Mouse (Mus musculus) neural tube, embryonic 11.5 days (tissue): ENCODE measurements around the gene Tmem120b. TPM values are rescaled to one million over a fixed set of nuclear protein-coding genes. Genes with fewer than 3 reads are reported as not detected.

Source experiments
- ATAC-seq: fragments of 200-750 bp; cut with Nextera tagmentation; 2 replicates; pipeline ENCODE4 v1.8.0; 2017; ENCODE audit warnings: moderate number of reproducible peaks, mild to moderate bottlenecking, moderate TSS enrichment, moderate library complexity; ENCODE audit not compliant: insufficient read depth, low FRiP score, low TSS enrichment
- DNase-seq: peaks from one replicate; pipeline ENCODE4 v3.0.0-alpha.2; 2015; ENCODE audit warnings: low spot score
- H3K27ac ChIP-seq: fragments of 300-500 bp; sonication (generic); 2 replicates; pipeline ENCODE4 v1.5.1; 2014; ENCODE audit warnings: low read depth, mild to moderate bottlenecking, low read length
- H3K27me3 ChIP-seq: fragments of 300-500 bp; sonication (generic); 2 replicates; pipeline ENCODE4 v1.6.1; 2014; ENCODE audit warnings: mild to moderate bottlenecking, low read length, mixed read lengths; ENCODE audit not compliant: control insufficient read depth, insufficient read depth
- H3K36me3 ChIP-seq: fragments of 300-500 bp; sonication (generic); 2 replicates; pipeline ENCODE4 v1.6.1; 2014; ENCODE audit warnings: mild to moderate bottlenecking, low read length, moderate library complexity, mixed read lengths; ENCODE audit not compliant: control insufficient read depth, insufficient read depth
- H3K4me1 ChIP-seq: fragments of 300-500 bp; sonication (generic); 2 replicates; pipeline ENCODE4 v1.6.1; 2014; ENCODE audit warnings: low read length, mixed read lengths; ENCODE audit not compliant: control insufficient read depth, insufficient read depth
- H3K4me2 ChIP-seq: fragments of 300-500 bp; sonication (generic); 2 replicates; pipeline ENCODE4 v1.6.1; 2014; ENCODE audit warnings: low read depth, mild to moderate bottlenecking, moderate library complexity
- H3K4me3 ChIP-seq: fragments of 300-500 bp; sonication (generic); 2 replicates; pipeline ENCODE4 v1.5.1; 2014; ENCODE audit warnings: low read depth, low read length
- H3K9ac ChIP-seq: fragments of 300-500 bp; sonication (generic); 2 replicates; pipeline ENCODE4 v1.6.1; 2014; ENCODE audit warnings: mild to moderate bottlenecking, low read length
- H3K9me3 ChIP-seq: fragments of 300-500 bp; sonication (generic); 2 replicates; pipeline ENCODE4 v1.6.1; 2016; ENCODE audit warnings: low read length; ENCODE audit not compliant: control insufficient read depth
- WGBS: fragments of 180-500 bp; shearing (Covaris S2); extraction: QIAGEN DNeasy Blood & Tissue Kit; methylation state at CpG from one replicate; pipeline ENCODE4 v1.1.7; 2014; 5-methylcytosine and 5-hydroxymethylcytosine counted together
- polyA plus RNA-seq: library from polyadenylated mRNA; unstranded; fragments of >200 nt; fragmentation: Nextera tagmentation; extraction: Ambion mirVana; gene quantifications from 2 replicates; pipeline ENCODE4 v1.2.1, GENCODE M21; 2014

Tmem120b gene
- polyA plus RNA-seq, 1 experiment from 2014 or later, result 9.9 TPM

DNA sequence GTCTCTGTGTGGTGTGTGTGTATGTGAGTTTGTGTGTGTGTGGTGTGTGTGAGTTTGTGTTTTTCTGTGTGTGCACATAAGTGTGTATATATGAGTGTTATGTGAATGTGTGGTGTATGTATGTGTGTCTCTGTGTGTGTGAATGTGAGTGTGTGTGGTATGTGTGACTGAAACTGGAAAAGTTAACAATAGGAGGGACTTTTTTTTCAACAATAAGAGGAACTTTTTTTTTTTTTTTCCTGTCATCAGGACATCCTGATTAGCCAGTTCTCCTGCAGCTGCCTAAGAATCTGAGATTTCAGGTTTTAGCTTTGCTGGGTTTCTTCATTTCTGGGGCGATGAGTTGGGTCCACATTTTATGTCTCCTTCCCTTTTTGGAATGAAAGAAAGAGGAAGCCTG, 11.4 kb downstream of the Tmem120b start:
- H3K9me3 ChIP-seq, result no peaks in the 10 kb centered on the region
- DNase-seq (no peak), ATAC-seq (no peak)
- H3K27ac ChIP-seq, result no peak overlapping the region
- no peak overlapping the region for H3K9ac ChIP-seq
- H3K4me3 ChIP-seq, result no peak overlapping the region
- H3K36me3 ChIP-seq, result no peaks in the 10 kb centered on the region
- peaks cover 11% of the 10 kb centered on the region; the same call in 1 of the 2 replicates for H3K4me1 ChIP-seq
- 76% methylated on average over 1 of the region's 1 CpGs for WGBS
- H3K27me3 ChIP-seq, result no peaks in the 10 kb centered on the region
- H3K4me2 ChIP-seq, result no peak overlapping the region

DNA sequence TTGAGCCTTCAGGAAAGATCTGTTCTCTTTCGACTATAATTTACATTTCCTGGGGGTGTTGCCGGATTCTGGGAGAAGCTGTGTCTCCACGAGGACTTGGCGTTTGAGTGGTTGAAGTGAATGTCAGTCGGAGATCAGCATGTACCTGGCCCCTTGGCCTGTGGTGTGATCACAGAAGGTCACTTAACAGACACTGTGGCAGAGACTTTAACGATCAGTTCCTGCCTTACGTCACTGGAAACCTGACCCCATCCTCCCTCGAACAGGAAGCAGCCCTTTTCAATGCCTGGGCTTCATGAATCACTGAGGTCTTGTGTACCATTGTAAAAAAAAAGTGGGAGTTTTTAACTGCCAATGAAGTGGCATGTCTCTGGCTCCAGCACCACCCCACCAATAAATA, 11.8 kb downstream of the Tmem120b start:
- Histone ChIP-seq H3K9ac (no peak overlapping the region), H3K9me3 (no peaks in the 10 kb centered on the region), H3K4me2 (no peak overlapping the region), H3K36me3 (no peaks in the 10 kb centered on the region; the same call in 1 of the 2 replicates), H3K27me3 (no peaks in the 10 kb centered on the region), H3K4me3 (no peak overlapping the region), H3K4me1 (peaks cover 11% of the 10 kb centered on the region; the same call in 1 of the 2 replicates), H3K27ac (no peak overlapping the region)
- no peak for ATAC-seq
- DNase-seq, result no peak
- WGBS, result 85% methylated on average over 8 of the region's 8 CpGs

DNA sequence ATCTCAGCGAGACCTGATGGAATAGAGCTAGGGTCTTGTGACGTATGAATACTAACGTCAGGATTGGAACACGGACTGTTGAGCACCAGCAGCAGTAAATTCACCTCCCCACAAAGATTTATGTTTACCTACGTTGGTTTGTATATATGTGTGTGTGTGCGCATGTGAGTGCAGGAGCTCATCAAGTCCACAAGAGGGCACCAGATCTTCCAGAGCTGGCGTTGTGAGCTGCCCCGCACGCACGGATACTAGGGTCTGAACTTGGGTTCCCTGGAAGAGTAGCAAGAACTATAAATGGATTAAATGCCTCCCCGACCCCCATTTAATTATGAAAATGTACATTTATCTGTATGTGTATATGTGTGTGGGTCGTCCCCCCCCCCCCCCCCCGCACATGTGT, 12.3 kb downstream of the Tmem120b start:
- H3K36me3 ChIP-seq, result no peaks in the 10 kb centered on the region; the same call in 1 of the 2 replicates
- WGBS, result 93% methylated on average over 13 of the region's 13 CpGs
- no peak overlapping the region for H3K4me2 ChIP-seq
- no peaks in the 10 kb centered on the region for H3K27me3 ChIP-seq
- no peak overlapping the region for H3K27ac ChIP-seq
- H3K9me3 ChIP-seq, result no peaks in the 10 kb centered on the region
- peaks cover 11% of the 10 kb centered on the region; the same call in 1 of the 2 replicates for H3K4me1 ChIP-seq
- DNase-seq (no peak), ATAC-seq (no peak)
- no peak overlapping the region for H3K9ac ChIP-seq
- no peak overlapping the region for H3K4me3 ChIP-seq

DNA sequence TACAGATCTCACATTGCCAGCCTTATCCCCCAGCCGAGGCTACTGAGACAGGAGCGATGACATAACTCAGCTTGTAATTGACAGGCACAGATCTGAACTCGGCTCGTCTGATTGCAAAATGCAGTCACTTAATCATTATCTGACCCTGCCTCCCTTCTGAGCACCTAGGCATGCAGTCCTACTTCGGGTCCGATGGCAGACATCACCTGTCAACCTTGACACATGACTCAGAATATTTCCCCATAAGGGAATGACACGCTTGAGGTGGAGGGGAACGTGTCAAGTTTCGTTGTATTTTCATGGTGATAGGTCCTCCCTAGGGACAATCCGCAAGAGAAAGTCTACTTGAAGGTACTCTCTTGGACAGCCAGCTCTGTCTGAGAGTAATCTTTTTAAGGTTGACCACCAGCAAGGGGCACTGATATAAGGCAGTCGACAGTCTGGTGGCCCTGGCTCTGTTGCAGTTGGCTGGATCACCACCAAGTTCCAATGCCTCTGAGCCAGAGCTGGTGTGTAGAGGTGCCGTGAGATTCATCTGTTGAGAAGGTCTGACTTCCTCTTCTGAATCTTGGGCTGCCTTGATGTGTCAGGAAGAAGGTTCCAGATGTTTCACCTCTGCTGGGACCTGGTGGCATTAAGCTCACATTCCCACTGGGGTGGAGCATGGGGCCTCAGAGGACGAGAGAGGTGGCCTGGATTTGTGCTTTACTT, 15.3 kb downstream of the Tmem120b start:
- ATAC-seq (no peak), DNase-seq (no peak)
- Histone ChIP-seq H3K4me2 (no peak overlapping the region), H3K27ac (no peak overlapping the region), H3K4me1 (no peaks in the 10 kb centered on the region), H3K27me3 (no peaks in the 10 kb centered on the region), H3K9ac (no peak overlapping the region), H3K36me3 (no peaks in the 10 kb centered on the region; the same call in 1 of the 2 replicates), H3K9me3 (no peaks in the 10 kb centered on the region), H3K4me3 (no peak overlapping the region)
- WGBS, result 73% methylated on average over 13 of the region's 13 CpGs

DNA sequence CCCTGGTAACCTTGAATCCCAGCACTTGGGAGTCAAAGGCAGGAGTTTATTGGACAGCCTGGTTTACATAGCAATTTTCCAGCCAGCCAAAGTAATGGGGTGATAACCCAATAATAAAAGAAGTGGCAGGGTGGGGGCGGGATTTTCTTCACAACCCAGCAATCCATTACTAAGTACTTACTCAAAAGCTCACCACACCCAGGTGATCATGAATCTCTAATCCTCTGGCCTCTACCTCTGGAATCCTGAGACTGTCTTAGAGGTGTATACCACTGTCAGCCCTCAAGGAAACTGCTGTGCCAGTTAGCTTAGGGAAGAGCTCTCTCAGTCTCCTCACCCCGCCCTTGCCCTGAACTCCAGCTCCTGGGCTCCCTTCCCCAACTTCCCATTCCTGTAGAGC, 18.3 kb downstream of the Tmem120b start:
- Histone ChIP-seq H3K27ac (no peak overlapping the region), H3K4me1 (no peaks in the 10 kb centered on the region), H3K36me3 (no peaks in the 10 kb centered on the region; the same call in 1 of the 2 replicates), H3K9ac (no peak overlapping the region), H3K27me3 (no peaks in the 10 kb centered on the region), H3K4me2 (no peak overlapping the region), H3K4me3 (no peak overlapping the region), H3K9me3 (no peaks in the 10 kb centered on the region)
- ATAC-seq (no peak), DNase-seq (no peak)
- 77% methylated on average over 2 of the region's 2 CpGs for WGBS

DNA sequence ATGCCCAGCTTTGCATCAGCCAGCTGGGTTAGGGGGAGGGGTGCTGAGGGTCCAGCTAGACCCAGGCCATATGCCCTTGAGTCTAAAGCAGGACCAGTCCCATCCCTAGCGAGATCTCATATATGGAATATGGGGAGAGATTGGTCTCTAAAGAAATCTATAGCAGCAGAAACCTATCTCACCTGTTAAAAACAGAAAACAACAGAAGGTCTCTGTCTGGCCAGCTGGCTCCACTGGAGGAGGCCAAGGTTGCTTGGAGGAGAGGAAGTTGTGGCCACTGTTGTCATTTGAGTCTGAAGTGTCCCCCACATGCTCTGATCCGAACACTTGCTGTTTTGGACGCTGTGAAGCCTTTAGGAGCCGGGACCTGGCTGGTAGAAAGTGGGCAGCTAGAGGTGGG, 20.6 kb downstream of the Tmem120b start:
- no peaks in the 10 kb centered on the region for H3K27me3 ChIP-seq
- H3K4me2 ChIP-seq, result no peak overlapping the region
- ATAC-seq (no peak), DNase-seq (no peak)
- no peaks in the 10 kb centered on the region for H3K9me3 ChIP-seq
- no peak overlapping the region for H3K4me3 ChIP-seq
- no peaks in the 10 kb centered on the region; the same call in 1 of the 2 replicates for H3K36me3 ChIP-seq
- 96% methylated on average over 4 of the region's 4 CpGs for WGBS
- no peak overlapping the region for H3K9ac ChIP-seq
- H3K4me1 ChIP-seq, result no peaks in the 10 kb centered on the region
- no peak overlapping the region for H3K27ac ChIP-seq

DNA sequence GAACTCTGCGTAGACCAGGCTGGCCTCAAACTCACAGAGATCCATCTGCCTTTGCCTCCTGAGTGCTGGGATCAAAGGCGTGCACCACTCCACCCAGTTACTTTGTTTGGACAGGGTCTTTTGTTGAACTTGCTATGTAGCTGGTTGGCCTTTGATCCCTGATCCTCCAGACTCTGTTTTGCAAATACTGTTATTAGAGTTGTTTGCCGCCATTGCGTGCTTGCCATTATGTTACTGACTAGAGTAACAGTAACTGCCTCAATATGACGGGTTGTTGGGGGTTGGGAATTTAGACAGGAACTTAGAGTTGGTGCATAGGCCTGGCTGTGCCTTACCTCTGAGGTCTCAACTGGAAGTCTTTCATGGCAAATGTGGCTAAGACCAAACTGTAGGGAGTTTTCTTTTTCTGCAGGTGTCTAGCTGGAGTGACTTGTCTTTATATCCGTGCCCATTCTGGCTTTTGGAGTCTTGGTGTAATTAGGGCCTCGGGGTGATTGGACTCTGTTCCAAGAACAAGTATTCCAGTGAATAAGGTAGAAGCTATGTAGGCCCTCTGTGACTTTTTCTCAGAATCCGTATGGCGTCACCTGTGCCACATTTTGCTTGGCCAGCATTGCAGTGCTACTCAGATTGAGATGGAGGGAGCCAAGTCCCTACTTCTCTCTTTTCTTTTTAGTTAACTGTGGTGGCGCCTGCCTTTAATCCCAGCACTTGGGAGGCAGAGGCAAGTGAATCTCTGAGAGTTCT, 22.5 kb downstream of the Tmem120b start:
- H3K9me3 ChIP-seq, result no peaks in the 10 kb centered on the region
- H3K9ac ChIP-seq, result no peak overlapping the region
- H3K4me2 ChIP-seq, result no peak overlapping the region
- no peaks in the 10 kb centered on the region for H3K27me3 ChIP-seq
- no peak for DNase-seq
- no peak for ATAC-seq
- WGBS, result 87% methylated on average over 10 of the region's 10 CpGs
- H3K36me3 ChIP-seq, result no peaks in the 10 kb centered on the region
- no peak overlapping the region for H3K4me3 ChIP-seq
- no peak overlapping the region for H3K27ac ChIP-seq
- H3K4me1 ChIP-seq, result no peaks in the 10 kb centered on the region

DNA sequence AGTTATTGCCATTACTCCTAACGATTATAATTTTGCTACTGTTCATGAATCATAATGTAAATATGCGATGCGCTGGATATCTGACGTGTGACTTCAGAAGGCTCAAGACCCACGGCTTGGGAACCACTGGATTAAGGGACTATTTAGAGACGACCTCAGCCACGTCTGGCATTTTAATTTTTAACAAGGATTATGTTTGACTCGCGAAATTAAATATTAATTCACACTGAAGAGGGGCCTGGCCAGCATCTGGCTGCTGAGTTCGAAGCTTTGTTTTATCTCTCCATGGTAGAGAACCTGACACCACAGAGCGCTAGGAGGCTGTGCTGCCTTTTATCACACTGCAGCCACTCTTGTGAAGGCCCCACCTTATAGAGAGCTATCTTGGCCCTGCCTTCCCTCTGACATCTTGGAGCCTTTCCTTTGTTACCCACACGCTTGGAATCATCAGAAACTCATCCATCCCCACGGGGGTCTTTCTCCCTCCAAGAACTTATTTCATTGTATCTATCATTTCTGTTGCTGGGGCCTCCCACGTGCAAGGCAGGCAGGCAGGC, 24.9 kb downstream of the Tmem120b start:
- Histone ChIP-seq H3K27ac (no peak overlapping the region), H3K4me1 (no peaks in the 10 kb centered on the region), H3K36me3 (no peaks in the 10 kb centered on the region), H3K9ac (no peak overlapping the region), H3K4me3 (no peak overlapping the region), H3K9me3 (no peaks in the 10 kb centered on the region), H3K4me2 (no peak overlapping the region), H3K27me3 (no peaks in the 10 kb centered on the region)
- no peak for ATAC-seq
- WGBS, result 85% methylated on average over 14 of the region's 14 CpGs
- DNase-seq, result no peak
